Mouse (Mus musculus) liver, embryonic 11.5 days (tissue): ENCODE results near the gene 9430097D07Rik. TPM values are rescaled to one million over a fixed set of nuclear protein-coding genes. Genes with fewer than 3 reads are reported as not detected.

Source experiments
- ATAC-seq: fragments of 200-750 bp; cut with Nextera tagmentation; replicated peaks from 2 replicates; pipeline ENCODE4 v1.8.0; 2017; ENCODE audit warnings: moderate number of reproducible peaks, mild to moderate bottlenecking, moderate TSS enrichment, moderate library complexity; ENCODE audit not compliant: low FRiP score
- DNase-seq: peaks from one replicate; pipeline ENCODE4 v3.0.0-alpha.2; 2017; ENCODE audit warnings: low spot score
- H3K27ac ChIP-seq: fragments of 300-500 bp; sonication (generic); 2 replicates; pipeline ENCODE4 v1.5.1; 2014; ENCODE audit warnings: mild to moderate bottlenecking, low read depth, low read length, control low read depth
- H3K27me3 ChIP-seq: fragments of 300-500 bp; sonication (generic); replicated peaks from 2 replicates; pipeline ENCODE4 v1.6.1; 2014; ENCODE audit warnings: low read length, mixed read lengths; ENCODE audit not compliant: control insufficient read depth, insufficient read depth
- H3K36me3 ChIP-seq: fragments of 300-500 bp; sonication (generic); 2 replicates; pipeline ENCODE4 v1.6.1; 2014; ENCODE audit warnings: mild to moderate bottlenecking, low read length, moderate library complexity, mixed read lengths; ENCODE audit not compliant: control insufficient read depth, insufficient read depth
- H3K4me1 ChIP-seq: fragments of 300-500 bp; sonication (generic); replicated peaks from 2 replicates; pipeline ENCODE4 v1.6.1; 2014; ENCODE audit warnings: low read length, mixed read lengths; ENCODE audit not compliant: control insufficient read depth, insufficient read depth
- H3K4me2 ChIP-seq: fragments of 300-500 bp; sonication (generic); 2 replicates; pipeline ENCODE4 v1.6.1; 2014; ENCODE audit warnings: mild to moderate bottlenecking, control low read depth, moderate library complexity
- H3K4me3 ChIP-seq: fragments of 300-500 bp; sonication (generic); 2 replicates; pipeline ENCODE4 v1.5.1; 2014; ENCODE audit warnings: low read depth, low read length, control low read depth
- H3K9ac ChIP-seq: fragments of 300-500 bp; sonication (generic); 2 replicates; pipeline ENCODE4 v1.6.1; 2014; ENCODE audit warnings: low read depth, low read length, control low read depth
- H3K9me3 ChIP-seq: fragments of 300-500 bp; sonication (generic); 2 replicates; pipeline ENCODE4 v1.6.1; 2016; ENCODE audit warnings: low read length, inconsistent platforms, mixed read lengths; ENCODE audit not compliant: control insufficient read depth
- WGBS: fragments of 180-500 bp; shearing (Covaris S2); extraction: QIAGEN DNeasy Blood & Tissue Kit; methylation state at CpG from one replicate; pipeline ENCODE4 v1.1.7; 2014; 5-methylcytosine and 5-hydroxymethylcytosine counted together
- polyA plus RNA-seq: library from polyadenylated mRNA; unstranded; fragments of >200 nt; fragmentation: Nextera tagmentation; extraction: Ambion mirVana; gene quantifications from 2 replicates; pipeline ENCODE4 v1.2.1, GENCODE M21; 2014

Gene 9430097D07Rik
- polyA plus RNA-seq, 1 experiment from 2014 or later = not detected

GRCm38 (mm10) chr2:32543031-32543449 lies 32.4 kb downstream of the 9430097D07Rik start:
- WGBS = 92% methylated on average over 3 of the region's 3 CpGs
- H3K9ac ChIP-seq = no peak overlapping the region
- no peaks in the 10 kb centered on the region for H3K9me3 ChIP-seq
- no peak overlapping the region for H3K27ac ChIP-seq
- H3K4me3 ChIP-seq = no peak overlapping the region
- H3K4me1 ChIP-seq = no peaks in the 10 kb centered on the region
- no peak for ATAC-seq
- no peak for DNase-seq
- no peaks in the 10 kb centered on the region for H3K36me3 ChIP-seq
- peaks cover 3% of the 10 kb centered on the region; the same call in 1 of the 2 replicates for H3K27me3 ChIP-seq
- H3K4me2 ChIP-seq = no peak overlapping the region

- ATAC-seq (no peak), DNase-seq (no peak)
- Histone ChIP-seq H3K27me3 (peaks cover 3% of the 10 kb centered on the region; the same call in 1 of the 2 replicates), H3K4me1 (peaks cover 6% of the 10 kb centered on the region; the same call in 1 of the 2 replicates), H3K36me3 (no peaks in the 10 kb centered on the region), H3K9ac (no peak overlapping the region), H3K27ac (no peak overlapping the region), H3K4me3 (no peak overlapping the region), H3K4me2 (no peak overlapping the region), H3K9me3 (no peaks in the 10 kb centered on the region)
- WGBS = 60% methylated on average over 4 of the region's 4 CpGs
These were observed 33.4 kb downstream of the 9430097D07Rik start for GRCm38 (mm10) chr2:32541986-32542573.

GRCm38 (mm10) chr2:32541333-32541908 lies 34.1 kb downstream of the 9430097D07Rik start:
- no peaks in the 10 kb centered on the region for H3K36me3 ChIP-seq
- H3K4me1 ChIP-seq = peaks cover 11% of the 10 kb centered on the region; the same call in 1 of the 2 replicates
- H3K4me3 ChIP-seq = no peak overlapping the region
- no peaks in the 10 kb centered on the region for H3K9me3 ChIP-seq
- H3K27ac ChIP-seq = no peak overlapping the region
- peaks cover 9% of the 10 kb centered on the region for H3K27me3 ChIP-seq
- no peak for DNase-seq
- WGBS = 94% methylated on average over 2 of the region's 2 CpGs
- H3K9ac ChIP-seq = no peak overlapping the region
- no peak for ATAC-seq
- H3K4me2 ChIP-seq = no peak overlapping the region

GRCm38 (mm10) chr2:32539452-32539981 lies 36.0 kb downstream of the 9430097D07Rik start:
- H3K4me1 ChIP-seq = peaks cover 15% of the 10 kb centered on the region; the same call in 1 of the 2 replicates
- H3K4me3 ChIP-seq = no peak overlapping the region
- no peak overlapping the region for H3K9ac ChIP-seq
- H3K4me2 ChIP-seq = no peak overlapping the region
- H3K36me3 ChIP-seq = no peaks in the 10 kb centered on the region
- H3K27me3 ChIP-seq = peaks cover 12% of the 10 kb centered on the region
- no peaks in the 10 kb centered on the region for H3K9me3 ChIP-seq
- DNase-seq (no peak), ATAC-seq (no peak)
- 80% methylated on average over 14 of the region's 14 CpGs for WGBS
- H3K27ac ChIP-seq = no peak overlapping the region

- WGBS = 74% methylated on average over 4 of the region's 4 CpGs
- Histone ChIP-seq H3K9ac (no peak overlapping the region), H3K4me3 (no peak overlapping the region), H3K9me3 (no peaks in the 10 kb centered on the region), H3K4me2 (no peak overlapping the region), H3K36me3 (no peaks in the 10 kb centered on the region), H3K27me3 (peaks cover 12% of the 10 kb centered on the region), H3K27ac (no peak overlapping the region), H3K4me1 (peaks cover 19% of the 10 kb centered on the region; the same call in 1 of the 2 replicates)
- DNase-seq (no peak), ATAC-seq (no peak)
These were observed 37.0 kb downstream of the 9430097D07Rik start for GRCm38 (mm10) chr2:32538461-32538860.

GRCm38 (mm10) chr2:32537941-32538340 lies 37.5 kb downstream of the 9430097D07Rik start:
- H3K9me3 ChIP-seq = no peaks in the 10 kb centered on the region
- no peaks in the 10 kb centered on the region for H3K36me3 ChIP-seq
- H3K4me2 ChIP-seq = peak overlapping the region; percentile 91
- 91% methylated on average over 5 of the region's 5 CpGs for WGBS
- no peak for DNase-seq
- H3K27me3 ChIP-seq = peaks cover 12% of the 10 kb centered on the region
- H3K4me3 ChIP-seq = no peak overlapping the region
- no peak for ATAC-seq
- peaks cover 19% of the 10 kb centered on the region; the same call in 1 of the 2 replicates for H3K4me1 ChIP-seq
- no peak overlapping the region for H3K27ac ChIP-seq
- no peak overlapping the region for H3K9ac ChIP-seq

GRCm38 (mm10) chr2:32537360-32537905 lies 38.1 kb downstream of the 9430097D07Rik start:
- no peaks in the 10 kb centered on the region for H3K36me3 ChIP-seq
- DNase-seq (peak; percentile 41), ATAC-seq (no peak)
- peaks cover 12% of the 10 kb centered on the region for H3K27me3 ChIP-seq
- no peak overlapping the region for H3K27ac ChIP-seq
- no peaks in the 10 kb centered on the region for H3K9me3 ChIP-seq
- H3K4me2 ChIP-seq = peak overlapping the region; percentile 91
- H3K4me3 ChIP-seq = peak overlapping the region; percentile 69
- 10% methylated on average over 9 of the region's 9 CpGs for WGBS
- peaks cover 19% of the 10 kb centered on the region; the same call in 1 of the 2 replicates for H3K4me1 ChIP-seq
- H3K9ac ChIP-seq = no peak overlapping the region

GRCm38 (mm10) chr2:32536634-32537359 lies 38.7 kb downstream of the 9430097D07Rik start:
- Histone ChIP-seq H3K9ac (no peak overlapping the region), H3K4me3 (peak overlapping the region; percentile 69), H3K9me3 (no peaks in the 10 kb centered on the region), H3K27ac (no peak overlapping the region), H3K27me3 (peaks cover 12% of the 10 kb centered on the region), H3K4me1 (peaks cover 19% of the 10 kb centered on the region; the same call in 1 of the 2 replicates), H3K36me3 (no peaks in the 10 kb centered on the region), H3K4me2 (peak overlapping the region; percentile 91)
- peak; percentile 51 for DNase-seq
- WGBS = 5% methylated on average over 11 of the region's 11 CpGs
- ATAC-seq = no peak
